Mouse (Mus musculus) testis, postnatal 14 days (tissue): ENCODE data around the gene Krt87.

Source experiments
- DNase-seq: peaks from one replicate; pipeline ENCODE4 v3.0.0; 2021; ENCODE audit warnings: low spot score

The Krt87 gene

DNA sequence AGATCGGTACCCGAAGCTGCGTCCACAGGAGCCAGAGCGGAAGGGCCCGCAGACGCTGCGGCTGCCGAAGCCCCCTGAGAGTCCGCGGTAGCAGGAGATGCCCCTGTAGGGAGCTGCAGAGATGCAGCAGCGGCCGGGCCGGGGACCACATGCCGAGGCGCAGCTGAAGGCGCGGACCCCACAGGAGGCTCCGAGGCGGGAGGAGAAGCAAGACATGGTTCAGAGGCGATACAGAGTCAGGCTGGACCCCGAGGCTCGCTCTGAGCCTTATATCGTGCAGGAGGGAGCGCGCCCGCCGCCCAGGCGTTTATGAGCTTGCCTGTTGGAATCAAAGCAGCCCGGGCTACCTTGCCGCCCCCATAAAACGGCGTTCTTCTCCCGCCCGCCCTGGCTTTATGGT, at the start of gene Krt87:
Gene Krt87, minus strand, starts transcription at position 250 of the 400 bp plus-strand sequence.
- DNase-seq = no peak

DNA sequence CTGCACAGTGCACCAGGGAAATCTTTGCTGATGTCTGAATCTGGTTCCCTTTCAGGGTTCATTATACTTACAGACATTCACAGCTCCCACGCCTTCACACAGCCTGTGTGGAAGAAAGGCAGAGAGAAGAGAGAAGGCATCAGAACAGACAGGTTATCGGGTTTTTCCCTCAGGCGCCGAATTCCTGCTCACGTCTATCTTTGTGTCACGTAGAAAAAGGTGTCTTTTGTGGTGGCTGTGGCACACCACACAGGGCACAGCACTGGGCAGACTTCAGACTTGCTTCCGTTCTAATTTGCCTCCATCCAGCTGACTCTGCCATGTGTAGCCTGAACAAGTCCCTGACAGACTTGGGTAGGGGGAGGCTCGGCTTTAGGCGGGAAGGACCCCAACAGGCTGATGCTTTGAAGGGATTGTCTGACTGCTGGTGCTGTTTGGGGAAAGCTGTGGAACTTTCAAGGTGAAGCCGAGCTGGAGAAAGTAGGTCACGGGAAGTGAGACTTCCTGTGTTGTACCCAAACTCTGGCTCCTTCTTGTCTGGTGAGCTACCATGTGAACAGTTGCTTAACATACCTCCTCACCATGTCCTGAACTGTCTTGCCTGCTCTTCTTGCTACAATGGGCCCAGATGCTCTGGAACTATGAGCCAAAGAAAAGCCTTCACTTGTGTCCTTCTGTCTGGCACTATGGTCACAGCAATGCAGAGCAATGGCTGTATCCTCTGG, 47.5 kb upstream of the Krt87 start:
- no peak for DNase-seq

DNA sequence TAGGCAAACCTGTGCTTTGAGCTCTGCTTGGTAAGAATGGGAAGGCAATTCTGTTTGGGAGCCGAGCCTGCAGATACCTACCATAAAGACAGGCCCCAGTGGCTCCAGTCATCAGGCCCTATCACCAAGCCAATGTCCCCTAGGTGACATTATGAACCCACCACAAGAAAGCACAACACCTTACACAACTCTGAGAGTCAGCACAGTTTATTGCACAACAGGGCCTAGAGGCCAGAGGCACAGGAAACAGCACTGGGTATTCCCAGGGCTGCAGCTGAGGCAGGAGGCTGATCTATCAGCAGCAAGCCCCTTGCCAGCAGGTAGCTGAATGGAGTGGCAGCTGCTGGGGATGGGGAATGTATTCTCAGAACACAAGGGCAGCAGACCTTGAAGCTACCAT, 46.3 kb upstream of the Krt87 start:
- no peak for DNase-seq

DNA sequence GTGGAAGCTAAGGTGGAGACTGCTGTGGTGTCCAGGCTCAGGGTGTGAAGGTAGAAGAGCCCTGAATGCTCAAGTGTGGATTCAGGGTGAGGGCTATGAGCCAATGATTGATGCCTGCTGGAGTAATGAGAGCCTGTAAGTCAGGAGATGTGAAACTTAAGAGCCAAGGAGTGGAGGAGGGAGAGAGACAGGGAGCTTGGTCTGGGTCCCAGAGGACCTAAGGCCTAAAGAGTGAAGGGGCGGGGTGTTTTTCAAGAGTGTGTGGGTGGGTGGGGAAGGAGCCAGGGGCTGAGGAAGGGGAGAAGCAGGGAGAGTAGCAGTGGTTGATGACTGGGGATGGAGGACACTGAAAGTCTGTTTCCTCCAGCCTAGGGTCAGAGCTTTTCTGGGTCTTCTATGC, 45.0 kb upstream of the Krt87 start:
- DNase-seq = no peak

DNA sequence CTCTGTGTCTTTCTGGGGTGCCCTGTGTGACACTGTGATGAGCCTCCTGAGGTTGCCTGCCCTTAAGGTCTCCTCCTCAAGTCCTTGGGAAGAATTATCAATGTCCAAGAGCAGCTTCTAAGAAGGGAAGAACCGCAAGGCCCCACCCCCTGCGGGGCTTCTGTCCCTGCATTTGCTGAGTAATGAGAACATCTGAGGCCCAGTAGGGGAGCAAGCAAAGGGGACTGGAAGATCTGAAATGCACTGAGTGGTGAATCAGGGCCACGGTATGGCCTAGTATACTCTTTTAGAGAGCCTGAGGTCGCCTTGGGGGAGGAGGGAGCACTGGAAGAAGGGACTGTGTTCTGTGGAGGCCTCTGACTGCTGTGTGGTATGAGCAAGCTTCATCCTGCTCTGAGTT, 43.5 kb upstream of the Krt87 start:
- no peak for DNase-seq

DNA sequence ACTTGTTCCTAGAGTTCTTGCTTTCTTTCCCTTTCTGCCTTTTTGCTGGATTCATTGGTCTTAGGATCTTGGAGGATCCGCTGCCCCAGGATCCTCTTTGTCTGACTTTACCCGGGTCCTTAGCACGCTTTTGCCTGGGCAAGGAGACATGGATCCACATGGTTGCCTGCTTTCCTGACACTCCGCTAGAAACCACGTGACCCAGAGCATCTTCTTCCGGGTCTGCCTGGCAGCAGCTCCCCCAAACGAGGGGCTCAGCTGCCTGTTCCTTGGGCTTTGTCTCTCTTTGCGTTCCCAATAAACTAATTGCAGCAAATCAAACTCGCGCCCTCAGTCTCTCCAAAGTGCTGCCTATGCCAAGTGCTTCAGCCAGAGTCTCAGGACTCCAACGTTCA, 41.1 kb upstream of the Krt87 start:
- no peak for DNase-seq

DNA sequence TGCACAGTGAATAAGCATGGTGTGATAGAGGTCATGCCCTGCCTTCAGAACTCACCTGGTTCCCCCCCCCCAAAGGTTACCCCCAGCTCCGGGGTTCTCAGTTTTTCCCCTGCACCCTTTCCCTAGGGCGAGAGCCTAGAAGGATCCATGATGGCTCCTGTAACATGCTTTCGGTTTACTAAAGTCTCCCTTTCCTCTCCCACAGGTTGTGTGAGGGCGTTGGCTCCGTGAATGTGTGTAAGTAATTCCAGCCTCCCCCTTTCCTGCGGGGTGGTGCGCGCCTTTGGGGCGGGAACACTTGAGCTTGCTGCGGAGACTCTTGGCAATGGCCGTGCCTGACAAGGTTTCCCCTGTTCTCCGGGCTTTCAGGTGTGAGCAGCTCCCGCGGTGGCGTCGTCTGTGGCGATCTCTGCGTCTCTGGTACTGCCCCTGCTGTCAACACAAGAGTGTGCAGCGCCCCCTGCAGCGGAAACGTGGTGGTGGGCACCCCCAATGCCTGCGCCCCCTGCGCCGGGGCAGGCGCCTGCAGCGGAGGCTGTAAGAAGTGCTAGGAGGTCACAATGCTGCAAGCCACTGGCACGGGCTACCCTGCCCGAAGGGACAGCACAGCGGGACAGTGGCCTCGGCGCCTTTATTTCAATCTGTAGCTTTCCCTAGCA, 40.5 kb upstream of the Krt87 start:
- DNase-seq = peak; percentile 71

DNA sequence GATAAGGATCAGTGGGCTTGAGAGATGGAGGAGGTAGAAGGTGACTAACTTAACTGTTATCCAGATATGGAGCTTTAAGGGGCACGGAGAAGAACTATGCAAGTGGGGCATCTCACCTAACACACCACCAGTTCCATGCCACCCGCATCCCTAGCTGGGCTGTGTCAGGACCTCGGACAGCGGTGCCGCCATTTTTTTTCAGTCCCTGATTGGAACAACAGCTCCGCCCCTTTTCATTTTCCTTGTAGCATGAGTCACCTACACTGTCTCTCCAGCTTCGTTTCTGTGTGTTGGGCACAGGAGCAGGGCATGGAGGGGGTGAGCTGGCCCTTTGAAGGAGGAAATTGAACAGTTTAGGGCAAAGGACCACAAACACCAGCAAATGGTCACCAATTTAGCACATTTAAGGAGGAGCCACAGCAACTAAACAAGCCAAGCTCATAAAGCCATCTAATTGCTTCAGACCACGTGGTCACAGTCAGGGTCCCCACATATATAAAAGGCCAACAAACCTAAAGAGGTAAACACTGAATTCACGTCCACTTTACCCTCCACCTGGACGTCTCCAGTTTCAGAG, 34.4 kb upstream of the Krt87 start, which contains the start of gene Krt86:
Gene Krt86, plus strand, starts transcription at position 527 of the 577 bp plus-strand sequence.
- DNase-seq = no peak

DNA sequence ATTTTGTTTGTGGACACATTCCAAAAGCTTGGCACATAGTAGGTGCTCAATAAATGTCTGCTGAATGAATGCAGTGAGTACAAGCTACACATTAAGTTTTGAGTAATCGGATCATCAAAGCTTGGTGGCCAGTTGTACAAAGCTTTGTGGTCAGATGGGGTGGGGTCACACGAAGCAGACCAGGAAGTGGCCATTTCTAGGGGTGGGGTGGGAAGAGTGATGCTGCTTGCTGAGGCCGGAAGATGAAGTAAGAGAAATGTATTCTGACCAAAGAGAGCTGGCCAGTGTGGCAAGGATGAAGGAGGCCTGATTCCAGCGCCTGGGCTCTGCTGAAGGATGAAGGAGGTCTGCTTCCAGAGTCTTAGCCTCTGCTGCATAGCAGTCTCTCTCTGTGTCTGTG, 30.5 kb upstream of the Krt87 start:
- DNase-seq = no peak

DNA sequence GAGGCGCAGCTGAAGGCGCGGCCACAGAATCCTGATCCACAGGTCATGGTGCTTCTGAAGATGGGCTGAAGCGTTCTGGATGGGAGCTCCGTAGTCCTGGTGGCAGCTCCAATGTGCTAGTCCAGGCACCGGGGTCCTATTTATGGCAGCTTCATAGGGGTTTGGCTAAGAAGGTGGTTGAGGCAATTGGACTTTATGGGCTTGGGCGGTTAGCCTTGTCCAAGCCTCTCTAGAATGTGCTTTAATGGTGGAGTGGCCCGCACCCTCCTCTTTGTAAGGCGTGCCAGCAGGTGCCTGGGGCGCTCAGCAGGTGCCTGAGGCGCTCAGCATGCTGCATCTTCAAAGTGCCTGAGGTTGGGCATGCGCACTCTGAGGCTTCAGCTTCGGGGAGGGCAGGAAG, 25.0 kb upstream of the Krt87 start, which contains the start of gene Krt81:
Gene Krt81, minus strand, starts transcription at position 101 of the 400 bp plus-strand sequence.
- DNase-seq = no peak

DNA sequence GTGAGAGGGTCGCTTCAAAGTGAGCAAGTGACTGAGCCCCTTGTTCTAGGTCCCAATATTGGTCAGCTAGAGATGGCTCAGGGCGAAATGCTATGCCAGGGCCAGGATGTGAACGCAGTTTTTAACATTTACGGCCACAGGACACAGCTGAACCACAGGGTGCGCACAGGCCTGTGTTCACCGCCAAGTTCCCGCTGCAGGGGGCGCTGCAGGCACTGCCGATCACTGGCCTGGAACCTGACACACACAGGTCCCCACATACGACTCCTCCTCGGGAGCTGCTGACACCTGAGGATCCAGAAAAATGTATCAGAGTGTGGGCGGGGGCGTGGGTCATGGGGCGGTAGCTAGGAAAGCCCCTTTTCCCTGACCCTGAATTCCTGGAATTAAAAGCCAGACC, 20.7 kb upstream of the Krt87 start:
- no peak for DNase-seq

DNA sequence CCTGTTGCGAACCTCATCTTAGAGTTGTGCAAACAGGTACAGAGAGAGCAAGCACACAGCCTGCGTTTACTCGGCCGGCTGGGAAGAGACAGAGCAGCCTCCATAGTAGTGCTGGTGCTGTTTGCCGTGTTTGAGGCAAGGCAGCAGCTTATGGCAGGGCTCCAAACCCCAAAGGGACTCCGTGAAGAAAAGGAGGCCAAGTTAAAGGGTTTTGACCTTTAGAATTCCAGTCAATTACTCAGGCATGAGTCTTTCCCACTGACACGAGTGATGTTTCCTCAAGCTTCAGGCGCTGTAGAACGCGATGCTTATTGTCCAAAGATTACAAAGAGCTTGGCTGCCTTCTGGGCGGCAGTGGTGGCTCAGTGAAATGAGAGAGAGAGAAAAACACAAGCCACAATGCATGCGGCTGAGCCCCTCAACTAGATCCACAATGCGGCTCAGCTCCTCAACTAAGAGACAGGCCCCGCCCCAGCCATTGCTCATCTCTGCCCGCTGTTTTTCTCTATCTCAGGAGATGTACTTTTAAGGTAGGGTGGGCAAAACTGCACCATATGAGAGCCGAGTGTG, 19.8 kb upstream of the Krt87 start:
- DNase-seq = no peak

DNA sequence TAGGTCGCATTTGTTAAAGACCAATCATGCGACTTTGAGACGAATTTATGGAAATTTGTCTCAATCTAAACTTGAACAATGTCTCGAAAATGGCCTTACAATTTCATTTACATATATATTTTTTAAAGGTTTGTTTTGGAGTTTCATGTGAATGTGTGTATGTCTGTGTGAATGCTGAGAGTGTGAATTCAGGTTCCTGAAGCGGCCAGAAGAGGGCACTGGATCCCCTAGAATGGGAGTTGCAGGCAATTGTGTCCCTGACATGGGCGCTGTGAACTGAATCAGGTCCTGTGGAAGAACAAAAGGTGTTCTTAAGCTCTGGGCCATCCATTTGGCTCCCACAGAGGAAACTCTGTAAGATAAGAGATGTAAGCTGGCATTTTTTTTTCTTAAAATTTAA, 17.3 kb upstream of the Krt87 start:
- no peak for DNase-seq

DNA sequence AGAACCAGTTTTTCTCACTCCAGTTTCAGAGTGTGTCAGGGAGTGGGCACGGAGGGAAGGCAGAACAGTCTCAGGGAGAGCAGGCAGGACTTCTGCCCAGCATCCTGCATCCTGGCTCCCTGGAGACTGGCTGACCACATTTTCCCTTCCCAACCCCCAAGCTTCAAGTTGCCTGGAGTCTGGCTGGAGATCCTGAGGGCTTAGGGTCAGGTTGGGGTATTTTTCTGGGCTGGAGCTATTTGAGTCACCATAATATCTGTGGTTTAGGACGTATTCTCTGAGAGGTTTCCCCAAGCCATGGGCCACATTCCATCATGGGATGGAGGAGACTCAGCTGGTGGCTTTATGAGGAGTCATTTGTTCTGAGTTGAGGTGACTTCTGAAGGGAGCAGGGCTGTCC, 16.7 kb upstream of the Krt87 start:
- no peak for DNase-seq

DNA sequence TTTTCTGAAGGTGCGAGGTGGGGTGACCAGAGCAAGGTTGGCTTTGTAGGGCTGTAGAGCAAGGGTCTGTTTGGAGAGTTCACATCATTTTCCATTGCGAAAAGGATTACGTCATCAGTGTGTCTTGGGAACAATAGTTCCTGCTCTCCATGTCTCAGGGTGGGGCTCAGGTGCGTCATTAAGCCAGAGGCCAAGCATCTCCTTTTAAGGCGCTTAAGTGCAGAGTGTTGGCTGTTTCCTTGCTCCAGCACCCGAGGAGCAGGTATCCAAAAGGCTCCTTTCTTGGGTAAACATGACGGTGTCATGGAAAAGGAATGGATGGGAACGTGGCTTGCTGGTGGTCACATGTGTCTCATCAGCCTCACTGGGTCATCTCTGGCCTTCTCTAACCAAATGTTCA, 16.2 kb upstream of the Krt87 start:
- no peak for DNase-seq

DNA sequence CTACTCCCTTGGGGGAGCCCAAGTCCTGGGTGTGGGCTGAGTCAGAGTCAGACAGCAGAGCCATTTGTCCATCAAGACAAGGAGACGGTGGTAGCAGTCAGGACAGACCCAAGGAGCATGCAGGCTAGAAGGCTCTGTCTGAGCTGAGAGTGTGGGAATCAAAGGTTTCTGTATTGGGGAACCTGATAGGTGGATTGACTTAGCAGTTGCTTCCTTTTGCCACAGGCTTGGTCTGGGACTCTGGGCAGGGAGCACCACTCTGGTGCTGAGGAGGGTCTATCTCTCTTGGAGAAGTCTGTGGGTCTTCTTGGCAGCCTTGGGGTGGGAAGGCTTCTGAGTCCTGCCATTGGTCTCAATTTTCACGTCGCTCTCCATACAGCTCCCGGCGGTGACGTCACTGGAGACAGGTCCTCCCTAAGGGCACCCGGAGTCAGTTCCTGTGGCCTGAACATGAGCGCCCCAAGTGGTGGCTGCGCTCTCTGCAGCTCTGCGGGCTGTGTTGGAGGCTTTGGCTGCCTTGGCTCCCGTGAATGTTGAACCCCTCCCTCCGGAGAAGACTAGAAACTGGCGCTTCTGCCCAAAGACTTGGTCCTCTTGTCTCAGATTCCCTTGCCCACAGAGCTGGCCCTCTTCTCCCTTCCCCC, 14.6 kb upstream of the Krt87 start:
- DNase-seq = peak; percentile 50

DNA sequence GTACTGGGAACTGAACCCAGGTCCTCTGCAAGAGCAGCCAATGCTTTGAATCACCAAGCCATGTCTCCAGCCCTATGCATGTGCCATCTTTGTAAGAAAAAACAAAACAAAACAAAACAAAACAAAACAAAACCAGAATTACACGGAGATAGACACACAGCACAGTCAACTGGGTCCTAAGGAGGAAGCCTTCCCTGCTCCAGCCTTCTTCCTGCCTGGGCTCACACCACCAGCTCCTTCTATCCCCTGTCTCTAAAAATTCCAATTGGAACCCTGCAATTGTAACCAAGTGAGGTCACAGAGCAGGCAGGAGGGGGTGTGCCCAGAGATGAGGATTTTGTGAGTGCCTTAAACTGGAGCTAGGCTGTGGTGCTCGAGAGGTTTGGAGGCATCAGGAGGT, 8.8 kb upstream of the Krt87 start, which contains the start of gene Krt88:
Gene Krt88, plus strand, starts transcription at position 301 of the 400 bp plus-strand sequence.
- no peak for DNase-seq

DNA sequence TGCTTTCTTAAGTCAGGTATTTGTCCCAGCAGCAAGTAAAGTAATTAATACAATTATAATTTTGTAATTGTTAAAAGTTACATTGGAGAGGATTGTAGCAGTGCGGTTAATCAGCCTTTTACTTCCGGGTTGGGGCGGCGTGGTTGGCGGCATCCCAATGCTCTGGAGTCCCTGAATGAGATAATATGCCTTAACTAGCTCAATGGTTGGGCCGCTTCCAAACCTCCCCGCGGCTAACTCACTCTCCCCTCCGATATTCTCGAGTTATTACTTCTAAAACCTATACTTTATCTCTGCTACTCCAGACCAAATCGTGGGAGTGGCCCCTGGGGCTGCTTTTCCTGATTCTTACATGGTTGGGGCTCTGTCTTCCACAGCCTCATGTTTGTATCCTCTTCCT, 8.0 kb upstream of the Krt87 start:
- DNase-seq = no peak

DNA sequence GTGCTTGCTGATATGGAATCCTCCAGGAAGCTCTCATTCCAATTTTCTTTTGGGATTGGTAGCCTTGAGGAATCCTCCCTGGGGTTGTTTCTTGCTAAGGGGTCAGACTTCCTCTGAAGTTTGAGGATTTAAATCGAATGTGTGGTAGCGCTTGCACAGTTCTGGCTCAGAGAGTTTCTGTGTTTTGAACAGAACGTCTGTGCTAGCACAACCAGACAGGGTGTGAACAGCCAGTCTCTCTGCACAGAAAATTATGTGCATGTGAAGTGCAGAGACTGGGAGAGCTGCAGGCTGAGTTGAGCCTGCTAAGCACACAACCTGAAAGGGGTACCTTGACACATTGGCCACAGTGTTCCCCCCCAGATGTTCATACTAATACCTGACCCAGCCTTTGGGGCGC, 2.2 kb upstream of the Krt87 start:
- no peak for DNase-seq

DNA sequence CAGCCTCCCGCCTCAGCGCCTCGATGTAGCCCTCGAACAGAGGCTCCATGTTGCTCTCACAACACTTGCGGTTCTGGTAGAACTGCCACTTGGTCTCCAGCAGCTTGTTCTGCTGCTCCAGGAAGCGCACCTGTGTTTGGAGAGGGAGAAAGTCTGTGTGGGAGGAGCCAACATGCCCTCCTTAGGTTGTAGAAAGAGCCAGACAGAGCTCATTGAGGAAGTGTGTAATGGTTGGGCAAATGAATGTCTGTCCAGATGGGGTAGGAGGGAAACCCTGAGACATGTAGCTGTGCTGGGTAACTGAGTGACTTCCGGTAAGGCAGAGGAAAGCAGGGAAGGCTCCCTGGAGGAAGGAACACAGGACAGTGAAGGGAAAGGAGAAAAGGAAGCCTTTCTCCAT, 2.0 kb downstream of the Krt87 start:
- no peak for DNase-seq

DNA sequence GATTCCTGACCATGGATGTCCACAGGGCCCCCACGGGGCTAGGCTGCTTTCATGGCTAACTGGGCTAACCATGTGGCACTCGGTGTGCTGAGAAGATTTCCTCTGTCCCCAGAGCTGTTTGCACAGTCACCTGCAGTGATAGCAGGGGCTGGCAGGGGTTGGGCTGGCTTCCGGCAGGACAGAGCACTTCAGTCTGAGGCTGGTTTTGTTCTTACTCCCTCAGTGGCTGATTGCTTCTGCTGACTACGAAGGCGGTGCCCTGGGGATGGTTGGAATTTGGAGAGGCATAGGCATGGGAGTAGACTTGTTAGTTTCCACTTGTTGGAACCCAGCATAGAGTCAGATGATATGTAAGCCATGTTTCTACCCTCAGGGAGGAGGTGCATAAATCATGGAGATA, 13.7 kb downstream of the Krt87 start:
- DNase-seq = no peak

DNA sequence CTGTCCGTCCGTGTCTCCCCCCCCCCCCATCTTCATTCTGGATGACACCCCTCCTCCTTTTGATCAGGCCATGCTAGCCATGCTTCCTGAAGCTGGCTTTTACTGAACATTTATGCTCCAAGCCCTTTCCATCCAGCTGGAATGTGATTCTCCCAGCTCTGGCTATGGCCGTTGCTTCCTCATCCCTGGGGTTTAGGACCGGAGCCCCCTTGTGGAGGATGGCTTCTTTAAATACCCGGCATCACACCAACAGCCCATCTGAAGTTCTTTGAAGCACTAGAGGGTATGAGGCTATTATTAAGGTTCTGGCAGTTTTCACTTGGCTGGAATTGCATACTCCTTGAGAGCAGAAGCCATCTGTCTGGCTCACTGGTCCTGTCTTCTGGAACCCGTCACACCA, 17.7 kb downstream of the Krt87 start:
- DNase-seq = no peak

DNA sequence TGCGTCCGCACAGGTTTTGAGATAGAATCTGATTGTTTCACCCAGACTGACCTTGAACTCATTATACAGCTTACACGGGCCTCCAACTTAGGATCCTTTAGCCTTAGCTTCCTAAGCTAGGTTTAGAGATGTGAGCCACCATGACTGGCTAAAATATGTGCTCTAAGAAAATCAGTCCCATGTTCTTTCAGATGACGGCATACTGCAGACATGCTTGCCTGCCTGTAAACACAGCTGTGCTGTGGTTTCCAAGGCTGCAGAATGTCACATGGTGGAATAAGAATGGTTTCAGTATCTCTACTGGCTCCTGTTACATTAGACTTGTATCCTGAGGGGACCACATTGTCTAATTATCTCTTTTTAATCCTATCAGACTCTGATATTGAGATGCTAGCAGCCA, 19.7 kb downstream of the Krt87 start:
- no peak for DNase-seq
